ENCODE assay signal across 8 mouse cellular contexts in the genomic region with DNA sequence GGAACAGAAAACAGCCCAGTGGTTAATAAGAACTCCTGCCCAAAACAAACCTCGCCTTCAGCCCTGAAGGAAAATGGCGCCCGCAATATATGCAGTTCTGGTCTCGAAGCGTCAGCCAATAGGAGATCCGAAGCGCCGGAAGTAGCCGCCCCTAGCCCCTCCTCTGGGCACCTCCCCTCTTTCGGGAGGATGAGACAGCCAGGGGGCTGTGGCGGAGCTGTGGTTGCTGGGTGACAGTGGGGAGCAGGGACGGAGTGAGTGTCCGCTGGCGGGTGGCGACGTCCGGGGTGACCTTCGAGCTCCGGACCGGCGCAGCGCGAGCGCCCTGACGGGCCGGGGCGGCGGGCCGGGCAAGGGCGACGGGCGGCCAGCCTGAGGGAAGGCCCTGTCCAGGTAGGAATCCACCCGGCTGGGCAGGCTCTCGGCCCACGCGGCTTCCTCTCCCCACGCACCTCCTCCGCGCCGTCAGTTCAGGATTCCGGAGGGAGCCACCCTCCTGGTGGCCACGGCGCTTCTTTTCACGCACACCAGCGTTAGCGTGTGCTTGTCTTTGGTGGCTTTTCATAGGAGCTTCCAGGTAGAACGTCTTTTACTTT. TPM values are rescaled to one million over a fixed set of nuclear protein-coding genes. Genes with fewer than 3 reads are reported as not detected.
A peak's percentile ranks its signal among the peaks of the same experiment; 100 is the strongest.
DNase-seq lines count a peak whose midpoint lies in the region; ATAC-seq lines count a peak whose summit lies in the region.

A gene (plus strand): TSS at position 163 of the 596 bp plus-strand sequence.

- no peak within 1 kb of the TSS for H3K27ac ChIP-seq in forebrain, embryonic 14.5 days (ENCODE audit: low read depth, low read length)
- peak within 1 kb of the TSS; percentile 89 for H3K27ac ChIP-seq in neural tube, embryonic 15.5 days (replicated peaks)

- DNase-seq in ES-CJ7 (ENCODE audit: low read depth, low spot score): peak; percentile 96
- DNase-seq in cerebellum, adult 11 months: peak; percentile 89
- peak; percentile 97 for DNase-seq in forebrain, embryonic 14.5 days (ENCODE audit: low spot score)
- DNase-seq in heart, postnatal 14 days: peak; percentile 92 to 93
- peak; percentile 94 for DNase-seq in layer of hippocampus, adult 11-12 months (ENCODE audit: low spot score)
- peak; percentile 95 to 97 for DNase-seq in lung, adult 18-20 months
- peak; percentile 95 for DNase-seq in testis, postnatal 14 days (ENCODE audit: low spot score)

- under 1% methylated on average over 33 of the region's 47 CpGs for WGBS in forebrain, embryonic 14.5 days
- under 1% methylated on average over 43 of the region's 47 CpGs for WGBS in neural tube, embryonic 15.5 days

- H3K4me2 ChIP-seq in forebrain, embryonic 14.5 days (ENCODE audit: low read length): peak within 1 kb of the TSS; percentile 61
- peak within 1 kb of the TSS; percentile 62 for H3K4me2 ChIP-seq in neural tube, embryonic 15.5 days

- H3K27me3 ChIP-seq in forebrain, embryonic 14.5 days (replicated peaks; ENCODE audit: control insufficient read depth, insufficient read depth, low read length): no peaks in the 10 kb centered on the region
- no peaks in the 10 kb centered on the region for H3K27me3 ChIP-seq in neural tube, embryonic 15.5 days (replicated peaks)

- peak; percentile 100 for ATAC-seq in forebrain, embryonic 14.5 days
- ATAC-seq in neural tube, embryonic 15.5 days (ENCODE audit: low FRiP score): peak; percentile 100

- H3K4me1 ChIP-seq in forebrain, embryonic 14.5 days (ENCODE audit: control insufficient read depth, insufficient read depth, low read length): peaks cover 5% of the 10 kb centered on the region; the same call in 1 of the 2 replicates
- peaks cover 14% of the 10 kb centered on the region for H3K4me1 ChIP-seq in neural tube, embryonic 15.5 days

- no peaks in the 10 kb centered on the region for H3K9me3 ChIP-seq in forebrain, embryonic 14.5 days (replicated peaks; ENCODE audit: control insufficient read depth, low read length)
- H3K9me3 ChIP-seq in neural tube, embryonic 15.5 days (replicated peaks): no peaks in the 10 kb centered on the region

- H3K9ac ChIP-seq in forebrain, embryonic 14.5 days (ENCODE audit: low read length): peak within 1 kb of the TSS; percentile 85
- peak within 1 kb of the TSS; percentile 82 for H3K9ac ChIP-seq in neural tube, embryonic 15.5 days (replicated peaks)

- intact Hi-C loops in heart, postnatal 14 days (cut with DNase I): loop anchor here (2.0 kb wide), 1 partner anchor 19 kb away; a partner anchor contains a TSS

- H3K36me3 ChIP-seq in forebrain, embryonic 14.5 days (ENCODE audit: control insufficient read depth, insufficient read depth, low read length): peaks cover 13% of the 10 kb centered on the region
- H3K36me3 ChIP-seq in neural tube, embryonic 15.5 days: peaks cover 18% of the 10 kb centered on the region

- peak within 1 kb of the TSS; percentile 84 for H3K4me3 ChIP-seq in forebrain, embryonic 14.5 days (ENCODE audit: low read depth, low read length)
- H3K4me3 ChIP-seq in neural tube, embryonic 15.5 days (replicated peaks): peak within 1 kb of the TSS; percentile 93

RNA-seq across cellular contexts. Expression of the gene that starts here (rescaled TPM):
- 25.0 and 27.5 TPM in 2 replicates for polyA plus RNA-seq in forebrain, embryonic 14.5 days (2014; fragmentation: Nextera tagmentation; extraction: Ambion mirVana)
- 100 to 1,000 TPM; 361 to 370 TPM for total RNA-seq in heart, postnatal 14 days (2021)
- polyA plus RNA-seq in neural tube, embryonic 15.5 days (2015; fragmentation: Nextera tagmentation; extraction: Ambion mirVana): 40.5 and 46.2 TPM in 2 replicates
